Mouse (Mus musculus) intestine, embryonic 14.5 days (tissue): ENCODE results near the gene Usp4. TPM values are rescaled to one million over a fixed set of nuclear protein-coding genes. Genes with fewer than 3 reads are reported as not detected.

Experiments used
- ATAC-seq: fragments of 200-750 bp; cut with Nextera tagmentation; replicated peaks from 2 replicates; pipeline ENCODE4 v1.8.0; 2017; ENCODE audit warnings: low read depth, moderate number of reproducible peaks, moderate TSS enrichment, moderate library complexity; ENCODE audit not compliant: low FRiP score, low TSS enrichment
- DNase-seq: peaks from one replicate; pipeline ENCODE4 v3.0.0-alpha.2; 2018; ENCODE audit warnings: low spot score
- H3K27ac ChIP-seq: fragments of 300-500 bp; sonication (generic); 2 replicates; pipeline ENCODE4 v1.5.1; 2014; ENCODE audit warnings: low read depth, mild to moderate bottlenecking, control low read depth
- H3K27me3 ChIP-seq: fragments of 300-500 bp; sonication (generic); replicated peaks from 2 replicates; pipeline ENCODE4 v1.6.1; 2014; ENCODE audit warnings: low read length, control low read depth; ENCODE audit not compliant: control insufficient read depth, insufficient read depth
- H3K36me3 ChIP-seq: fragments of 300-500 bp; sonication (generic); 2 replicates; pipeline ENCODE4 v1.6.1; 2014; ENCODE audit warnings: low read length, control low read depth; ENCODE audit not compliant: control insufficient read depth, insufficient read depth
- H3K4me1 ChIP-seq: fragments of 300-500 bp; sonication (generic); replicated peaks from 2 replicates; pipeline ENCODE4 v1.6.1; 2014; ENCODE audit warnings: low read length, control low read depth, mixed read lengths; ENCODE audit not compliant: control insufficient read depth, insufficient read depth
- H3K4me2 ChIP-seq: fragments of 300-500 bp; sonication (generic); 2 replicates; pipeline ENCODE4 v1.6.1; 2014; ENCODE audit warnings: low read length
- H3K4me3 ChIP-seq: fragments of 300-500 bp; sonication (generic); 2 replicates; pipeline ENCODE4 v1.5.1; 2014; ENCODE audit warnings: low read depth, low read length, control low read depth, mixed read lengths
- H3K9ac ChIP-seq: fragments of 300-500 bp; sonication (generic); 2 replicates; pipeline ENCODE4 v1.6.1; 2014; ENCODE audit warnings: mild to moderate bottlenecking, low read length
- H3K9me3 ChIP-seq: fragments of 300-500 bp; sonication (generic); 2 replicates; pipeline ENCODE4 v1.6.1; 2016; ENCODE audit warnings: low read length, control low read depth; ENCODE audit not compliant: control insufficient read depth
- WGBS: fragments of 180-500 bp; shearing (Covaris S2); extraction: QIAGEN DNeasy Blood & Tissue Kit; methylation state at CpG from one replicate; pipeline ENCODE4 v1.1.7; 2014; 5-methylcytosine and 5-hydroxymethylcytosine counted together
- polyA plus RNA-seq: library from polyadenylated mRNA; unstranded; fragments of >200 nt; fragmentation: Nextera tagmentation; extraction: Ambion mirVana; gene quantifications from 2 replicates; pipeline ENCODE4 v1.2.1, GENCODE M21; 2014

Usp4 gene
- polyA plus RNA-seq, 1 experiment from 2014 or later, result 103 TPM

DNA sequence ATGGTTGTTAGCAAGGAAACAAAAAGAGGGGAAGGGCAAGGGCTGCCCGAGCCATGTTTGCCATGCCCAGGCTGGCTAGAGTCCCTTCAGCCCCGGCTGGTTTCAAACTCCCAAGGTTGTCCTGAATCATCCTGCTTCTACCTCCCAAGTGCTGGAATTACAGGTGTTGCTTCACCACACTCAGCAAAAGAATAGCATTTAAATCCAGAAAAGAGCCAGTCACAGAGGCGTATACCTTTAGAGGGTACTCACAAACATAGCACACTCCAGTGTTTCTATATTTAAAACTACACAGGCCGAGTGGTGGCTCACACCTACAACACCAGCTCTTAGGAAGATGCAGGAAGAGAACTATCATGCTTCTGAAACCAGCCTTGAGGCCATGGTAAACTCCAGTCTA is 61.9 kb downstream of the Usp4 start:
- no peaks in the 10 kb centered on the region for H3K4me1 ChIP-seq
- H3K4me3 ChIP-seq, result no peak overlapping the region
- no peak for DNase-seq
- H3K9me3 ChIP-seq, result no peaks in the 10 kb centered on the region
- WGBS, result 90% methylated on average over 4 of the region's 4 CpGs
- H3K27me3 ChIP-seq, result no peaks in the 10 kb centered on the region
- no peak overlapping the region for H3K27ac ChIP-seq
- no peak overlapping the region for H3K4me2 ChIP-seq
- H3K9ac ChIP-seq, result no peak overlapping the region
- no peak for ATAC-seq
- no peaks in the 10 kb centered on the region for H3K36me3 ChIP-seq

GRCm38 (mm10) chr9:108411381-108411942 is 63.8 kb downstream of the Usp4 start:
- WGBS, result 77% methylated on average over 9 of the region's 9 CpGs
- DNase-seq, result no peak
- ATAC-seq, result no peak
- Histone ChIP-seq H3K9me3 (no peaks in the 10 kb centered on the region), H3K4me1 (no peaks in the 10 kb centered on the region), H3K36me3 (no peaks in the 10 kb centered on the region), H3K27me3 (no peaks in the 10 kb centered on the region), H3K27ac (no peak overlapping the region), H3K9ac (no peak overlapping the region), H3K4me3 (no peak overlapping the region), H3K4me2 (no peak overlapping the region)

DNA sequence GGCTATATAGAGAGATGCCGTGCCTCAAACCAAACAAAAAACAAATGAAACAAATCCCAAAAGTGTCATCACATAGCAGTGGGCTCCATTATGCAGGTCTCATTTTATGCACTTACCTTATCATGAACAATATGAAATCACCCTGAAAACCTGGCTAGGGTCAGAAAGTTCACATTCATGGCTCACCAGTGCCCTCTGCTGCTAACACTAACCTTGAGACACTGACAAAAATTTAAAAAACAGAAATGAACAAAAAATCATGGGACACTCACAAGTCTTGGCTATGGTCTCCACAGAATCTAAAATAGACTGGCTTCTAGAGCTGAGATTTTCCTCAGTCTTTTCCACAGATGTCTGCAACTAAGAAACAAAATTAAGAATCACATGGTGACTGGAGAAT is 64.6 kb downstream of the Usp4 start:
- Histone ChIP-seq H3K27ac (no peak overlapping the region), H3K9ac (no peak overlapping the region), H3K27me3 (no peaks in the 10 kb centered on the region), H3K4me2 (no peak overlapping the region), H3K4me1 (no peaks in the 10 kb centered on the region), H3K9me3 (no peaks in the 10 kb centered on the region), H3K36me3 (no peaks in the 10 kb centered on the region), H3K4me3 (no peak overlapping the region)
- no peak for DNase-seq
- 71% methylated on average over 1 of the region's 1 CpGs for WGBS
- no peak for ATAC-seq

DNA sequence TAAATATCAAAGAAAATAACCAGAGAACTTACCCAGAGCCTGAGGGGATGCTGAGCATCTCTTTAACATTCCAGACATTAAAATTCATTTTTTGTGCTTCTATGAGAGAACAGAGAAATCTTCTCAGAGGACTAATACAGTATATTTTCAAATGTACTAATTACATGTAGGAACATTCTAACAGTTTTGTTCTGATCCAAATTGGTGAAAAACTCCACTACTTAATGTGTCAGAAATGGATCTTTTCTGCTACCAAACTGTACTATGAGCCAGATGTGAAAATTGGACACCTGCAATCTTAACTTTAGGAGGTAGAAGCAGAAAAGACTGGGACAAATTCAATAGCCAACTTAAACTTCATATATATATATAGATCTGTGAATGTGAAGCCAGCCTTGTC is 80.7 kb downstream of the Usp4 start, which contains the start of gene Ccdc36:
Ccdc36 (minus strand) TSS at position 101 of the 400 bp plus-strand sequence.
- ATAC-seq, result no peak
- H3K4me3 ChIP-seq, result no peak within 1 kb of the TSS
- H3K4me1 ChIP-seq, result no peaks in the 10 kb centered on the region
- DNase-seq, result no peak
- no peaks in the 10 kb centered on the region for H3K27me3 ChIP-seq
- no peaks in the 10 kb centered on the region for H3K9me3 ChIP-seq
- H3K4me2 ChIP-seq, result no peak within 1 kb of the TSS
- no peaks in the 10 kb centered on the region for H3K36me3 ChIP-seq
- H3K27ac ChIP-seq, result no peak within 1 kb of the TSS
- no peak within 1 kb of the TSS for H3K9ac ChIP-seq

DNA sequence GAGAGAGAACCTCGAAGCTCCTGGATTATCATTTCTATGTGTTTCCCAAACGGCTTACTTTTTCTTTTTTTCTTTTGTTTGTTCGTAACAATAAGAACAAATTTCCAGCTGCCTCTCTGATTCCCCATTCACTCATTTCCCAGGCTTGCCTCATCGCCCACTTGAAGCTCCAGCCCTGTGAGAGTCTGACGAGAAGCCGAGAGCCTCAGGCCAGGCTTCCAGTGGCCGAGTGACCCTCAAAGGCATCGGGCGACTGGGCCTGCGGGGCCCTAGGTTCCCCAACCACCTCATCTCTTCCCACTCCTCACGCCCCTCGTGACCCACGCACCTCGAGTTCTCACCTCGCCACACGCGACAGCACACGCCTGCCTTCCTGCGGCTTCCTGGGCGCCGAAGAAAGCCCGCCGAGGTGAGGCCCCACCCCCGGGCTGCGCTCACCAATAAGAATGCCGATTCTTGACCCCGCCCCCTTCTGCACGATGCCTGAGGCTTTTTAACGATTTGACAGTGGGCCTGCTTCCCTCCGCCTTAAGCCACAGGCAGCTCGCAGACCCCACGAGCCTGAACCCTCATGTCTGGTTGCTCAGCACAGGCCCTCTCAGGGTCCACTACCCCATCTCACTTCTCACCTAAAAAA is 83.9 kb downstream of the Usp4 start:
- H3K9me3 ChIP-seq, result no peaks in the 10 kb centered on the region
- DNase-seq, result peak; percentile 62
- no peaks in the 10 kb centered on the region for H3K27me3 ChIP-seq
- WGBS, result 57% methylated on average over 32 of the region's 32 CpGs
- no peak overlapping the region for H3K4me3 ChIP-seq
- peak; percentile 55 for ATAC-seq
- H3K36me3 ChIP-seq, result no peaks in the 10 kb centered on the region
- no peaks in the 10 kb centered on the region for H3K4me1 ChIP-seq
- peak overlapping the region; percentile 45 for H3K4me2 ChIP-seq
- no peak overlapping the region for H3K27ac ChIP-seq
- 0 out of 2 replicates have a peak overlapping the region, but pooled peaks have one; percentile 8 for H3K9ac ChIP-seq

- Histone ChIP-seq H3K9me3 (no peaks in the 10 kb centered on the region), H3K36me3 (no peaks in the 10 kb centered on the region), H3K4me2 (no peak within 1 kb of the TSS), H3K4me1 (no peaks in the 10 kb centered on the region), H3K27ac (no peak within 1 kb of the TSS), H3K9ac (no peak within 1 kb of the TSS), H3K4me3 (no peak within 1 kb of the TSS), H3K27me3 (no peaks in the 10 kb centered on the region)
- 82% methylated on average over 3 of the region's 3 CpGs for WGBS
- no peak for ATAC-seq
- no peak for DNase-seq
Measured at GRCm38 (mm10) chr9:108436182-108436581, 88.5 kb downstream of the Usp4 start, which contains the start of gene BC048562. Gene BC048562 (plus strand): TSS chr9:108436482.

- H3K27me3 ChIP-seq, result no peaks in the 10 kb centered on the region
- no peak for DNase-seq
- no peaks in the 10 kb centered on the region for H3K4me1 ChIP-seq
- no peaks in the 10 kb centered on the region for H3K36me3 ChIP-seq
- no peaks in the 10 kb centered on the region for H3K9me3 ChIP-seq
- H3K4me3 ChIP-seq, result no peak overlapping the region
- WGBS, result 66% methylated on average over 6 of the region's 6 CpGs
- no peak overlapping the region for H3K9ac ChIP-seq
- no peak overlapping the region for H3K27ac ChIP-seq
- no peak overlapping the region for H3K4me2 ChIP-seq
- ATAC-seq, result no peak
Measured at GRCm38 (mm10) chr9:108439176-108439575, 91.5 kb downstream of the Usp4 start.

DNA sequence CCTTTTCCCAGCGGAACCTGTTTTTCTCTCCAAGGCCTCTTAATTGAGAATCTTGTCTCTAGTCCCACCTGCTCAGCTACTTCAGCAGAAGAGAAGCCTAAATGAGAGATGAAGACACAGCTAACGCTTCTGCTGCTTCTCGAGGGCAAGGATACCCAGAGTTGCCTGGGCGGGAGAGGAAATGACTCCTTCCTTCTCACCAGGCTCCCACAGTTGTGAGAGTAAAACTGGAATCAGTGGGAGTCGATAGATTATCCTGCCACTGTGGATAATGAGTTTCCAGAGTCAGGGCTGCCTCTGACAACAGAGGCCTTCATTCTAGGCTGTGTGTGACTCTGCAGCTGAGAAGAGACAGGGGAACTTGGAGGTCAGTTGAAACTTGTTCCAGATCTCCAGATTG is 92.8 kb downstream of the Usp4 start:
- DNase-seq, result no peak
- no peak overlapping the region for H3K27ac ChIP-seq

More for the DNA sequence above, 92.8 kb downstream of the Usp4 start:
- Histone ChIP-seq H3K27me3 (no peaks in the 10 kb centered on the region), H3K4me2 (no peak overlapping the region), H3K4me3 (no peak overlapping the region), H3K36me3 (no peaks in the 10 kb centered on the region), H3K9ac (no peak overlapping the region), H3K9me3 (no peaks in the 10 kb centered on the region), H3K4me1 (no peaks in the 10 kb centered on the region)
- 65% methylated on average over 5 of the region's 5 CpGs for WGBS
- no peak for ATAC-seq
